Mouse (Mus musculus) intestine, embryonic 15.5 days (tissue): Measurements from ENCODE around the gene Chd9. TPM values are rescaled to one million over a fixed set of nuclear protein-coding genes. Genes with fewer than 3 reads are reported as not detected.
A peak's percentile ranks its signal among the peaks of the same experiment; 100 is the strongest.

Experiments
- ATAC-seq: fragments of 200-750 bp; cut with Nextera tagmentation; 2 replicates; pipeline ENCODE4 v1.8.0; 2017; ENCODE audit warnings: moderate TSS enrichment, moderate library complexity
- H3K27ac ChIP-seq: fragments of 300-500 bp; sonication (generic); 2 replicates; pipeline ENCODE4 v1.5.1; 2015; ENCODE audit warnings: mild to moderate bottlenecking, inconsistent platforms
- H3K27me3 ChIP-seq: fragments of 300-500 bp; sonication (generic); replicated peaks from 2 replicates; pipeline ENCODE4 v1.6.1; 2015; ENCODE audit warnings: inconsistent platforms
- H3K36me3 ChIP-seq: fragments of 300-500 bp; sonication (generic); 2 replicates; pipeline ENCODE4 v1.6.1; 2015; ENCODE audit warnings: inconsistent platforms
- H3K4me1 ChIP-seq: fragments of 300-500 bp; sonication (generic); replicated peaks from 2 replicates; pipeline ENCODE4 v1.6.1; 2015; ENCODE audit warnings: inconsistent platforms
- H3K4me2 ChIP-seq: fragments of 300-500 bp; sonication (generic); replicated peaks from 2 replicates; pipeline ENCODE4 v1.6.1; 2015; ENCODE audit warnings: mild to moderate bottlenecking, inconsistent platforms
- H3K4me3 ChIP-seq: fragments of 300-500 bp; sonication (generic); replicated peaks from 2 replicates; pipeline ENCODE4 v1.5.1; 2015; ENCODE audit warnings: inconsistent platforms
- H3K9ac ChIP-seq: fragments of 300-500 bp; sonication (generic); 2 replicates; pipeline ENCODE4 v1.6.1; 2015; ENCODE audit warnings: inconsistent platforms
- H3K9me3 ChIP-seq: fragments of 300-500 bp; sonication (generic); 2 replicates; pipeline ENCODE4 v1.6.1; 2016; ENCODE audit warnings: inconsistent platforms
- WGBS: fragments of 180-500 bp; shearing (Covaris S2); methylation state at CpG from one replicate; pipeline ENCODE4 v1.1.7; 2015; 5-methylcytosine and 5-hydroxymethylcytosine counted together
- polyA plus RNA-seq: library from polyadenylated mRNA; unstranded; fragments of >200 nt; fragmentation: Nextera tagmentation; extraction: Ambion mirVana; gene quantifications from 2 replicates; pipeline ENCODE4 v1.2.1, GENCODE M21; 2015

Gene Chd9
- polyA plus RNA-seq, 1 experiment from 2014 or later, result 154 TPM

- 73% methylated on average over 19 of the region's 19 CpGs for WGBS
- no peak overlapping the region for H3K27ac ChIP-seq
- ATAC-seq, result peak; percentile 43; the same call in 1 of the 2 replicates
- H3K4me3 ChIP-seq, result no peak overlapping the region
- no peak overlapping the region for H3K9ac ChIP-seq
- no peaks in the 10 kb centered on the region for H3K27me3 ChIP-seq
- H3K4me1 ChIP-seq, result no peaks in the 10 kb centered on the region
- H3K36me3 ChIP-seq, result no peaks in the 10 kb centered on the region
- no peaks in the 10 kb centered on the region for H3K9me3 ChIP-seq
- H3K4me2 ChIP-seq, result peak overlapping the region; percentile 29; the same call in 1 of the 2 replicates
Measured at GRCm38 (mm10) chr8:91060555-91061471, 232.7 kb downstream of the Chd9 start.

DNA sequence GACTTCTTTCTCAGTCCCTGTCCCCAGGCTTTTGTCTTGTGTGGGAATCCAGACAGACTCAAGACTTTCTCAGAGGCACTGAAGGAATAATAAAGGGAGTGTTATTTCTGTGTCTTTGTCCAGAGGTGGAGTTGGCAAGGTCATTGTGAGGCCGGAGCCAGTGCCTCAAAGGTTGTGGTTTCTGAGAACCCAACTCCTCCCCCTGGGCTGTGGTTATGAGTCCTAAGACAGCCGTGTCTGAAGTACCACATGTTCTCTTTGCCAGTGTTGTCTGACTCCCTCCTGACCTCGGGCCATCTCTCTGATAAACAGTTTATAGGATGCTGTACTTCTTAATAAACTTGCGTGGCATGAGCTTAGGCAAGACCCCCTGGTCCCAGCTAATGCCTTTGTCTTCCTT is 237.0 kb downstream of the Chd9 start:
- no peak overlapping the region for H3K27ac ChIP-seq
- no peaks in the 10 kb centered on the region for H3K27me3 ChIP-seq
- H3K9ac ChIP-seq, result no peak overlapping the region
- ATAC-seq, result no peak
- no peaks in the 10 kb centered on the region for H3K9me3 ChIP-seq
- no peak overlapping the region for H3K4me3 ChIP-seq
- H3K4me2 ChIP-seq, result no peak overlapping the region
- no peaks in the 10 kb centered on the region for H3K36me3 ChIP-seq
- WGBS, result 55% methylated on average over 4 of the region's 4 CpGs
- no peaks in the 10 kb centered on the region for H3K4me1 ChIP-seq

DNA sequence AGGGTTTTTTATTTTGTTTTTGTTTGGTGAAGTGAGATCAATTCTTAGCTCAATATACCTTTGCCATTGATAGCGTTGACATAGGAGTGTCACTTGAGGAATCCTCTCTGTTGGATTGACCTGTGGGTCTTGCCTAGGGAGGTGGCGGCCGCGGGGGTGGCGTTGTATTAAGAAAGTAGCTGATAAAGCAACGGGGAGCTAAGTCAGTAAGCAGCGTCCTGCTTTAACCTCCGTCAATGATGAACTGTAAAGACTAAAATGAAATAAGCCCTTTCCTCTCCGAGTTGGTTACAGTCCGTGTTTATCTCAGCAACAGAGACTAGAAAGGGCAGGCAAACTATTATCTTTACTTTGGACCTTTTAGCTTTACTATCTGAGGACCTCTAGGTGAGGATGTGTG is 241.3 kb downstream of the Chd9 start:
- no peak overlapping the region for H3K27ac ChIP-seq
- peaks cover 7% of the 10 kb centered on the region; the same call in 1 of the 2 replicates for H3K4me1 ChIP-seq
- peak overlapping the region; percentile 68 for H3K4me2 ChIP-seq
- no peaks in the 10 kb centered on the region for H3K36me3 ChIP-seq
- peak overlapping the region; percentile 73 for H3K9ac ChIP-seq
- 8% methylated on average over 10 of the region's 10 CpGs for WGBS
- ATAC-seq, result peak; percentile 32
- H3K9me3 ChIP-seq, result no peaks in the 10 kb centered on the region
- H3K27me3 ChIP-seq, result no peaks in the 10 kb centered on the region
- H3K4me3 ChIP-seq, result peak overlapping the region; percentile 73

GRCm38 (mm10) chr8:91069834-91070233 is 241.7 kb downstream of the Chd9 start, which contains the start of gene Rbl2:
Gene Rbl2 (plus strand): TSS chr8:91070057.
- Histone ChIP-seq H3K27ac (peak within 1 kb of the TSS; percentile 59), H3K36me3 (no peaks in the 10 kb centered on the region), H3K9me3 (no peaks in the 10 kb centered on the region), H3K4me2 (peak within 1 kb of the TSS; percentile 68), H3K4me3 (peak within 1 kb of the TSS; percentile 73), H3K27me3 (no peaks in the 10 kb centered on the region), H3K9ac (peak within 1 kb of the TSS; percentile 73), H3K4me1 (peaks cover 7% of the 10 kb centered on the region; the same call in 1 of the 2 replicates)
- ATAC-seq, result peak; percentile 97
- WGBS, result under 1% methylated on average over 25 of the region's 25 CpGs

DNA sequence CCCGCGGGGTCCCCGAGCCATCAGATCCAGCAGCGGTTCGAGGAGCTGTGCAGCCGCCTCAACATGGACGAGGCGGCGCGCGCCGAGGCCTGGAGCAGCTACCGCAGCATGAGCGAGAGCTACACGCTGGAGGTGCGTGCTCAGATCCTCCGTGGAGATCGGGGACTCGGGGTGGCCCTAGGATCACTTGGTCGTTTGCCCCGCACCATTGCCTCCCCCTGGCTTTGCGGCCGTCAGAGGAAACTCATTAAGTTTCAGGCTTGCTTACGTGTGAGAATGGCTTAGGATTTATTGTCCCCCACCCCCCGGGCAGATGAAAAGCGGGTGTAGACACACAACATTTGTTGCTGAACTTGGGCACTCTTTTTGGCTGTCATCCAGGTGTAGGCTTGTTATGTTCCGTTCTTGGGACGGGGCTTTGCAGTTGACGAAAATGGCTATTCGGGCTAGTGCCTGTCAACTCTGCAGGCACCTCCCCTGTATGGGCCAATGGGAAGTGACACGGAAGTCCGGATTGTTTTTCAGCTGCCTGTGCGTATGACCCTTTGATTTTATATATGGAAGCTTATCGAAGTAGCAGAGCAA is 242.2 kb downstream of the Chd9 start:
- H3K4me1 ChIP-seq, result peaks cover 7% of the 10 kb centered on the region; the same call in 1 of the 2 replicates
- peak overlapping the region; percentile 73 for H3K4me3 ChIP-seq
- no peaks in the 10 kb centered on the region for H3K36me3 ChIP-seq
- no peaks in the 10 kb centered on the region for H3K9me3 ChIP-seq
- peak overlapping the region; percentile 73 for H3K9ac ChIP-seq
- peak; percentile 90 for ATAC-seq
- under 1% methylated on average over 34 of the region's 34 CpGs for WGBS
- H3K27me3 ChIP-seq, result no peaks in the 10 kb centered on the region
- H3K27ac ChIP-seq, result peak overlapping the region; percentile 59
- H3K4me2 ChIP-seq, result peak overlapping the region; percentile 68

DNA sequence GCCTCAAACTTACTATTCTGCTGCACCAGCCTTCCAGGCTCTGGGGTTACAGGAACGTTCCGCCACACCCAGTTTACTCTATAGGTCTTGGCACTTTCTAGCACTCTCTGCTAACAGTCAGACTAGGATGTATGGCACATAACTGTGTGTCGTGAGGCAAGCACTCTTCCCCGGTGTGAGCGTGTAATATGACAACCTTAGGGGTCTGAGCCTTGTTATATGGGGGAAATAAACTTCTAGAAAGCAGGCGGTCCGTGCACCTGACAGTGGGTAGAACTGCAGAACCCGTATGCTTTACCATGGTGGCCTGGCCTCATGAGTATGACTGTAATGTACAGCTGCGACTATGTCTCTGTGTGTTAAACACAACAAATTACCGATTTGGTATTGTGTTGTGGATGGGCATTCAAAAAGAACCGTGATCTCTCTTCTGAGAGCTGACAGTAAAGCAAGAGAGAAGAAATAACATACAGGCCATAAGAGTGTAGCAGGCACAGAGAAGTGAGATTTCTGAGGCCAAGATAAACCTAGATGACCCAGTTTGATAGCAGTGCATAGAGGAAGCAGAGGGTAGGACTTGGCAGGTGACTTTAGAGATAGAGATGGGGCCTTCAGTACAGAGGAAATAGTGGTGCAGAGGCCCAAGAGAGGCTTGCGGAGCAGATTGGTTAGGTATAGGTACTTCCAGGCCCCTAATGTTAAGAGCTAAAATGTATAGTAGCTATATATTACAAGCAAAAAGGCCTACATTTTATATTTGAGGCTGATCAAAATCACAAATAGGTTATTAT is 249.1 kb downstream of the Chd9 start:
- Histone ChIP-seq H3K36me3 (peaks cover 5% of the 10 kb centered on the region; the same call in 1 of the 2 replicates), H3K4me2 (no peak overlapping the region), H3K9me3 (no peaks in the 10 kb centered on the region), H3K27me3 (no peaks in the 10 kb centered on the region), H3K4me3 (no peak overlapping the region), H3K27ac (no peak overlapping the region), H3K4me1 (no peaks in the 10 kb centered on the region), H3K9ac (no peak overlapping the region)
- ATAC-seq, result no peak
- 90% methylated on average over 12 of the region's 12 CpGs for WGBS

GRCm38 (mm10) chr8:91079678-91080077 is 251.5 kb downstream of the Chd9 start:
- Histone ChIP-seq H3K4me3 (no peak overlapping the region), H3K9me3 (no peaks in the 10 kb centered on the region), H3K4me1 (no peaks in the 10 kb centered on the region), H3K9ac (no peak overlapping the region), H3K4me2 (no peak overlapping the region), H3K36me3 (peaks cover 8% of the 10 kb centered on the region), H3K27me3 (no peaks in the 10 kb centered on the region), H3K27ac (no peak overlapping the region)
- 96% methylated on average over 2 of the region's 2 CpGs for WGBS
- ATAC-seq, result no peak

- H3K4me1 ChIP-seq, result no peaks in the 10 kb centered on the region
- no peaks in the 10 kb centered on the region for H3K27me3 ChIP-seq
- H3K4me3 ChIP-seq, result no peak overlapping the region
- 78% methylated on average over 7 of the region's 7 CpGs for WGBS
- ATAC-seq, result no peak
- no peak overlapping the region for H3K4me2 ChIP-seq
- H3K36me3 ChIP-seq, result peaks cover 8% of the 10 kb centered on the region
- no peak overlapping the region for H3K27ac ChIP-seq
- no peak overlapping the region for H3K9ac ChIP-seq
- H3K9me3 ChIP-seq, result no peaks in the 10 kb centered on the region
Measured at GRCm38 (mm10) chr8:91081911-91082310, 253.8 kb downstream of the Chd9 start.

- Histone ChIP-seq H3K4me2 (no peak overlapping the region), H3K4me1 (no peaks in the 10 kb centered on the region), H3K36me3 (peaks cover 8% of the 10 kb centered on the region), H3K9ac (no peak overlapping the region), H3K27ac (no peak overlapping the region), H3K9me3 (no peaks in the 10 kb centered on the region), H3K4me3 (no peak overlapping the region), H3K27me3 (no peaks in the 10 kb centered on the region)
- 89% methylated on average over 12 of the region's 12 CpGs for WGBS
- ATAC-seq, result no peak
Measured at GRCm38 (mm10) chr8:91082428-91082827, 254.3 kb downstream of the Chd9 start.

DNA sequence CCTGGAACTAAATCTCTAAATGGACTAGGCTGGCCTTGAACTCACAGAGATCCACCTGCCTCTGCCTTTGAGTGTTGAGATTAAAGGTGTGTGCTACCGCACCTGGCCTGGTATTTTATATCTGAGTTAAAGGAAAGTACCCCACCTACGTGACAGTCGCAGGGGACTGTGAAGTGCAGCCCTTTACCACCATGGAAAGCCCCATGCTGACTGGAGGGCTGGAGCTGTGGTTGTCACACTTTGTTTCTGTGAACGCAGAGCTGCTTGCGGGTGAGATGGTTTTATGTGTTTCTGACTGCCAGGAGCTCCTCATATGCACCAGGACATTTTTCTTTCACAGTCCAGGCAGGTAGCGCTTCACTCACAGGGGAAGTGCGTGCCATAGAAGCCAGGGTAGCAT is 260.3 kb downstream of the Chd9 start:
- Histone ChIP-seq H3K4me3 (no peak overlapping the region), H3K9me3 (no peaks in the 10 kb centered on the region), H3K4me2 (no peak overlapping the region), H3K36me3 (no peaks in the 10 kb centered on the region), H3K27ac (no peak overlapping the region), H3K27me3 (no peaks in the 10 kb centered on the region), H3K4me1 (no peaks in the 10 kb centered on the region), H3K9ac (no peak overlapping the region)
- WGBS, result 90% methylated on average over 7 of the region's 7 CpGs
- ATAC-seq, result no peak

DNA sequence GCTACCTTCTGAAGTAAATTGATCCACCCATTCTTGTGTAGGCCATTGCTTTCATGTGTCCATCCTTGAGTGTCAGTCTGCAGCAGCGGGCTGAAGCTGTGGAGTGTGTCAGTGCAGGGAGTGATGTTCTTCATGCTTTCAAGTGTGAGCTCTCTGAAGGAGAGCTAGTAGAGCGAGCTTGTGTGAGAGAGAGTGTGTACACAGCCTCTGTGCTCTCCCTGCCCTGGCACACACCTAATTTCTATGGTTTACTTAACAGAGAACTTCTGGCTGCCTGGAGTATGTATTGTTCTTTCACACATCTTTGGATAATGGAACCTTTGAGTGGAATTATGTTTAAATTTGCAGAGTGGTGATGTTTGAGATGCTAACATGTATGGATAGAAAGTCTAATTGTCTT is 261.4 kb downstream of the Chd9 start:
- no peaks in the 10 kb centered on the region for H3K27me3 ChIP-seq
- no peak overlapping the region for H3K4me2 ChIP-seq
- 83% methylated on average over 2 of the region's 2 CpGs for WGBS
- no peaks in the 10 kb centered on the region for H3K9me3 ChIP-seq
- no peaks in the 10 kb centered on the region for H3K4me1 ChIP-seq
- no peak overlapping the region for H3K9ac ChIP-seq
- no peak overlapping the region for H3K27ac ChIP-seq
- ATAC-seq, result no peak
- no peaks in the 10 kb centered on the region for H3K36me3 ChIP-seq
- H3K4me3 ChIP-seq, result no peak overlapping the region

DNA sequence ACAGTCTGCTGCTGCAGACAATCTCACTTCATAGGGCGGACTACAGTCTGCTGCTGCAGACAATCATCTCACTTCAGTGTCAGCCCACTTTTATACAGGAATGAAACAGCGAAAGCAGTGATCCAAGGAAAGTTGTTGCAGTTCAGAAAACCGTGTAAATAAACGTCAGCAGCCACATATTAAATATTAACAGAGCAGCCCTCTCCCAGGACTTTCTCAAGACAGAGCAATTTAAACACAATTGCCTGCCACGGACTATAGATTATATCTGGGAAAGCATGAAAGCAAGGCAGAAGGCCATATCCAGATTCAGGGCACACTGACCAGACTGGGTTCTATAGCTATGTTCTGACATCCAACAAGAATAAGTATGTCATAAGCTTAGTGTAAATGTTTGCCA is 266.0 kb downstream of the Chd9 start:
- Histone ChIP-seq H3K9me3 (no peaks in the 10 kb centered on the region), H3K4me2 (no peak overlapping the region), H3K4me3 (no peak overlapping the region), H3K36me3 (0 out of 2 replicates have a peak, but pooled peaks cover 2% of the 10 kb centered on the region), H3K27ac (no peak overlapping the region), H3K9ac (no peak overlapping the region), H3K27me3 (no peaks in the 10 kb centered on the region), H3K4me1 (no peaks in the 10 kb centered on the region)
- 65% methylated on average over 5 of the region's 5 CpGs for WGBS
- ATAC-seq, result no peak
